Mouse (Mus musculus) frontal cortex, postnatal 36 days (tissue): ENCODE data around the gene Bpifa5.

Source experiments
- DNase-seq, 2 experiments: peaks; one replicate each; pipeline ENCODE4 v3.0.0; 2022; ENCODE audit warnings: low spot score in 2 of 2

Bpifa5 gene

DNA sequence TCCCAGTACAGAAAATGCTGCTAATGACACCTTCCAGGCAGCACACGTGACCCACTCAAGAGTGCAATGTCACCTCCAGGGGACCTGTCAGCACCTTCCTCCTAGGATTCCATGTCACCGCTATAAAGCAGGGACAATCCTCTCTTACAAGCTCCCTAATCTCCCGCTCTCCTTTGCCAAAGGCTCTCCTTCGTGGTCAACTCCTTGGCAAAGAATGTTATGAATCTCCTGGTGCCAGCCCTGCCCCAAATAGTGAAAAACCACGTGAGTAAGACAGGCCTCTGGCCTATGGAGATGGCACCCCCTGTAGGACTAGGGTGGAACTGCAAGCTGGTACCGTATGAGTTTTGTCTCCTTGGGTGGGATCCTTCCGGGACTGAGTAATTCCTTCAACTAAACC is 44.5 kb downstream of the Bpifa5 start:
- DNase-seq, result no peak

DNA sequence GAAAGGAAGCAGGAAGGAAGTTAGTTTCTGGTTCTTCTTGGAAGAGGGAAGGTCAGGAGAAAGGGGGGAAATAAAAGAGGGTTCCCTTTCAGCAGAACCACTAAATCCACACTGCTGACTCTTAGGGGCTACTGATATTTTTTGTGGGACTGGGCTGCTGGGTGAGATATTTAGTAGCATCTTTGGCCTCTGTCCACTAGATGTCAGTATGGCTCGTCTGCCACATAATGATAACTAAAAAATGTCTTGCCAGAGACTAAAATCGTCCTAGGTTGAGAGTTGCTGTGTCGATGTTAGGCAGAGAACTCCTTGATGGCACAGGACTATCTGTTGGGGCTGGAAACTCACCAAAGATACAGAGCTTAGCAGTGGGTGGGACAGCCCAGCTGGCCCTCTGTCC is 46.7 kb downstream of the Bpifa5 start:
- peak in 1 of 2 experiments; percentile 29 for DNase-seq

DNA sequence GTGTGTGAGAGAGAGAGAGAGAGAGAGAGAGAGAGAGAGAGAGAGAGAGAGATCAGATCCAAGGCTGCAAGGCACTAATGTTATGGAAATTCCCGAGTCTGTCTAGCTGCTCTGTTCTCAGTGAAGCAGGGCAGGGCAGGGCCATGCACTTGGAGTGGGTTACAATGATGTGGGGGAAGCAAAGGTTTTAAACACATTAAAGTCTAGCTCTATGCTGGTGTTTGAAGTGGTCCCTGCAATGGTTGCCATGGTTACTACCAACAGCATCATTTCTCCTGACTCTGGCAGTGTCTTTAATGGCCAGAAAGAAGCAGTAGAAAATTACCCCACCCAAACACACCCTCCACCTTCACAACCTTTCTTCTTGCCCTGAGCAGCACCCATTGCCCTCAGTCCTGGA is 48.7 kb downstream of the Bpifa5 start:
- no peak for DNase-seq

DNA sequence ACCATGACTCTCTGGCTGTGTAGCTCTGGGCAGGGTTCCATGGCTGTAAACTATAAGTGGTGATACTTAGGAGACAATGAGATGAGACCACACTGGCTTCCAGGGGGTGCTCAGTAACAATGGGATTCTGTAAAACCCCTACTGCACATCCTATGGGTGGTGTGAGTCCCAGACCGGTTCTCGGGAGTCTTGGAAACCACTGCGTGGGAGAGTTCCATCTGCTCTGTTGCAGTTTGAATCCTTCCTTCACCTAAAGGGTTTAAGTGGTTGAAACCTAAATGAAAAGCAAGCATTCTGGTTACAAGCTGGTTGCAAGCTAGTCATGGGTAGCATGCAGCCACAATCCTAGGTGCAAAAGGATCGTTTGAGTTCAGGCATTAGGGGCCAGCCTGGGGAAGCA is 49.5 kb downstream of the Bpifa5 start:
- peak; percentile 68 to 83 for DNase-seq

DNA sequence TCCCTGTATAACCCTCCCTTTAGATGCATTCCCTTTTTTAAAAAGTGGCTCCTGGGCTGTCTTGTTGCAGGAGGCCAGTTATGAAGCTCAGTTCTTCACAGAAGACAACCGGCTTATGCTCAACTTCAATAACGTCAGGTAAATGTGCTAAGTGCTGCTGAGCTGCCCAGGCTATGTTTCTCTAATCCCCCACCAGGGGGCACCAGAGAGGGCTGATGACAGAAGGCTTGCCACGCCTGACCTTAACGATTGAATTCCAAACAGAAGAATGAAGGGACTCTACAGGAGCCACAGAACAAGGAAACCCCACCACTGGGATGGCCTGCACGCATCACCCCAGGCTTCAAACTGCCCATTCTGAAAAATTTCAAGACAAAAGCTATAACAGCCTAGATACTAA is 52.8 kb downstream of the Bpifa5 start:
- DNase-seq, result peak; percentile 47 to 58
